Mouse (Mus musculus) CD4-positive helper T cell, adult 2 months (primary cell): ENCODE data around the gene St7.

Experiments used
- DNase-seq: peaks from one replicate; pipeline ENCODE4 v3.0.0-alpha.2; 2012; ENCODE audit warnings: low read depth, missing footprints, low spot score

Gene St7

GRCm38 (mm10) chr6:17763963-17764659 lies 71.4 kb downstream of the St7 start:
- DNase-seq, result no peak

GRCm38 (mm10) chr6:17764660-17764998 lies 71.9 kb downstream of the St7 start:
- DNase-seq, result no peak

GRCm38 (mm10) chr6:17769972-17770644 lies 77.4 kb downstream of the St7 start:
- no peak for DNase-seq

GRCm38 (mm10) chr6:17770645-17771345 lies 78.1 kb downstream of the St7 start:
- no peak for DNase-seq

GRCm38 (mm10) chr6:17771456-17771855 lies 78.7 kb downstream of the St7 start:
- no peak for DNase-seq

GRCm38 (mm10) chr6:17772514-17772913 lies 79.8 kb downstream of the St7 start:
- no peak for DNase-seq

GRCm38 (mm10) chr6:17776041-17776440 lies 83.3 kb downstream of the St7 start:
- no peak for DNase-seq

- DNase-seq, result no peak
These were observed 84.5 kb downstream of the St7 start for GRCm38 (mm10) chr6:17777018-17777799.

- no peak for DNase-seq
These were observed 86.0 kb downstream of the St7 start for GRCm38 (mm10) chr6:17778648-17779202.

- DNase-seq, result no peak
These were observed 90.8 kb downstream of the St7 start for GRCm38 (mm10) chr6:17783511-17783910.

- DNase-seq, result no peak
These were observed 91.8 kb downstream of the St7 start for GRCm38 (mm10) chr6:17784523-17784922.

GRCm38 (mm10) chr6:17785248-17785647 lies 92.5 kb downstream of the St7 start:
- no peak for DNase-seq

GRCm38 (mm10) chr6:17787810-17788209 lies 95.1 kb downstream of the St7 start:
- no peak for DNase-seq

GRCm38 (mm10) chr6:17790251-17790650 lies 97.5 kb downstream of the St7 start:
- DNase-seq, result no peak

GRCm38 (mm10) chr6:17793471-17793870 lies 100.7 kb downstream of the St7 start:
- no peak for DNase-seq

GRCm38 (mm10) chr6:17797271-17797713 lies 104.6 kb downstream of the St7 start:
- no peak for DNase-seq

GRCm38 (mm10) chr6:17800694-17801093 lies 108.0 kb downstream of the St7 start:
- DNase-seq, result peak; percentile 14

- no peak for DNase-seq
These were observed 111.7 kb downstream of the St7 start for GRCm38 (mm10) chr6:17804468-17804867.

GRCm38 (mm10) chr6:17806569-17806968 lies 113.8 kb downstream of the St7 start:
- DNase-seq, result no peak

GRCm38 (mm10) chr6:17811063-17811462 lies 118.3 kb downstream of the St7 start:
- no peak for DNase-seq

- no peak for DNase-seq
These were observed 118.8 kb downstream of the St7 start for GRCm38 (mm10) chr6:17811531-17811930.
